In genomic region chr15:86000706-86001292, GRCm38 (mm10) we compare ENCODE assay signal across 9 mouse cellular contexts. TPM values are rescaled to one million over a fixed set of nuclear protein-coding genes. Genes with fewer than 3 reads are reported as not detected.
DNase-seq lines count a peak whose midpoint lies in the region; ATAC-seq and TF ChIP-seq lines count a peak whose summit lies in the region.
"Had no signal": no experiment of that assay in that cellular context is flagged by ENCODE, and none has a peak within 500 bp of the region (broad histone marks: within the 10 kb centered on the region; RNA-seq: fewer than 3 reads in every experiment).

No protein-coding gene starts in this region.

- TF ChIP-seq POLR2A in brain, embryonic 14.5 days (IDR thresholded peaks at IDR 0.05; ENCODE audit: borderline replicate concordance, extremely low read depth, insufficient read depth, insufficient read length, poor library complexity, severe bottlenecking) = no peak

- no peaks in the 10 kb centered on the region for H3K9me3 ChIP-seq in forebrain, embryonic 15.5 days
- no peaks in the 10 kb centered on the region for H3K9me3 ChIP-seq in midbrain, embryonic 10.5 days (replicated peaks)
- H3K9me3 ChIP-seq in liver, embryonic 11.5 days (ENCODE audit: control insufficient read depth, low read length) = no peaks in the 10 kb centered on the region

- no peak overlapping the region for H3K4me2 ChIP-seq in forebrain, embryonic 15.5 days (replicated peaks)
- H3K4me2 ChIP-seq in liver, embryonic 11.5 days = no peak overlapping the region

- H3K36me3 ChIP-seq in forebrain, embryonic 15.5 days = no peaks in the 10 kb centered on the region
- no peaks in the 10 kb centered on the region for H3K36me3 ChIP-seq in midbrain, embryonic 10.5 days
- H3K36me3 ChIP-seq in liver, embryonic 11.5 days (ENCODE audit: control insufficient read depth, insufficient read depth, low read length) = no peaks in the 10 kb centered on the region

- no peak overlapping the region for H3K9ac ChIP-seq in forebrain, embryonic 15.5 days (replicated peaks)
- H3K9ac ChIP-seq in liver, embryonic 11.5 days (ENCODE audit: low read depth, low read length) = no peak overlapping the region

- no peak overlapping the region for H3K4me3 ChIP-seq in forebrain, embryonic 15.5 days
- no peak overlapping the region for H3K4me3 ChIP-seq in midbrain, embryonic 10.5 days
- no peak overlapping the region for H3K4me3 ChIP-seq in liver, embryonic 11.5 days (ENCODE audit: low read depth, low read length)

- peaks cover 62% of the 10 kb centered on the region for H3K4me1 ChIP-seq in forebrain, embryonic 15.5 days
- peaks cover 93% of the 10 kb centered on the region for H3K4me1 ChIP-seq in midbrain, embryonic 10.5 days
- no peaks in the 10 kb centered on the region for H3K4me1 ChIP-seq in liver, embryonic 11.5 days (replicated peaks; ENCODE audit: control insufficient read depth, insufficient read depth, low read length)

- WGBS in forebrain, embryonic 15.5 days = 20% methylated on average over 5 of the region's 5 CpGs
- 39% methylated on average over 5 of the region's 5 CpGs for WGBS in midbrain, embryonic 10.5 days
- WGBS in liver, embryonic 11.5 days = 72% methylated on average over 5 of the region's 5 CpGs

- intact Hi-C loops in heart, postnatal 10 days (cut with DNase I) = no loop called here

- H3K27ac ChIP-seq in forebrain, embryonic 15.5 days (replicated peaks) = peak overlapping the region; percentile 88
- peak overlapping the region; percentile 79 for H3K27ac ChIP-seq in midbrain, embryonic 10.5 days (replicated peaks)
- H3K27ac ChIP-seq in liver, embryonic 11.5 days (ENCODE audit: low read depth, low read length) = no peak overlapping the region

- peak; percentile 43 to 62 for DNase-seq in heart, postnatal 10 days
- no peak for DNase-seq in heart, adult 11 months
- DNase-seq in brain, embryonic 14.5 days (ENCODE audit: low read depth) = peak; percentile 98
- peak; percentile 35 for DNase-seq in midbrain, embryonic 10.5 days (ENCODE audit: low spot score)
- DNase-seq in ovary, postnatal 36 days (ENCODE audit: low spot score) = no peak
- DNase-seq in liver, embryonic 11.5 days (ENCODE audit: low spot score) = no peak
- DNase-seq: thymus, postnatal 25 days had no signal

- H3K27me3 ChIP-seq in forebrain, embryonic 15.5 days = no peaks in the 10 kb centered on the region
- peaks cover 14% of the 10 kb centered on the region; the same call in 1 of the 2 replicates for H3K27me3 ChIP-seq in midbrain, embryonic 10.5 days (ENCODE audit: low read depth, poor library complexity, severe bottlenecking)
- no peaks in the 10 kb centered on the region for H3K27me3 ChIP-seq in liver, embryonic 11.5 days (replicated peaks; ENCODE audit: control insufficient read depth, insufficient read depth, low read length)

- TF ChIP-seq CTCF in brain, embryonic 14.5 days (IDR thresholded peaks at IDR 0.05; ENCODE audit: borderline replicate concordance, extremely low read depth, insufficient read depth, insufficient read length) = no peak

- peak; percentile 90 for ATAC-seq in forebrain, embryonic 15.5 days (replicated peaks)
- no peak for ATAC-seq in erythroid progenitor cell, adult 5-6 weeks (replicated peaks; ENCODE audit: low FRiP score, poor library complexity, severe bottlenecking)
- no peak for ATAC-seq in liver, embryonic 11.5 days (replicated peaks; ENCODE audit: low FRiP score)

RNA-seq across cellular contexts. Expression of gene Celsr1, which starts 32.8 kb away (rescaled TPM):
- 10 to 100 TPM; 15.1 to 17.1 TPM for total RNA-seq in heart, postnatal 10 days (2021)
- 17.6 and 21.3 TPM in 2 replicates for polyA plus RNA-seq in brain, embryonic 14.5 days (2012; rRNA removed)
- 5.8 and 7.2 TPM in 2 replicates for polyA plus RNA-seq in forebrain, embryonic 15.5 days (2015; fragmentation: Nextera tagmentation; extraction: Ambion mirVana)
- 3.4 and 3.6 TPM in 2 replicates for polyA plus RNA-seq in midbrain, embryonic 10.5 days (2016; fragmentation: Nextera tagmentation; extraction: Ambion mirVana)
- total RNA-seq in erythroid progenitor cell, adult 5-6 weeks (2015; ENCODE audit: low replicate concordance) = 1.1 and 1.3 TPM in 2 replicates
- total RNA-seq in erythroid progenitor cell, adult 5-6 weeks (2017; ENCODE audit: low replicate concordance) = 0.30 and 0.39 TPM in 2 replicates
- polyA plus RNA-seq in liver, embryonic 11.5 days (2014; fragmentation: Nextera tagmentation; extraction: Ambion mirVana) = 0.53 and 1.4 TPM in 2 replicates

RNA-seq across cellular contexts. Expression of gene Gramd4, which starts 56.7 kb away (rescaled TPM):
- 10 to 100 TPM; 37.2 to 42.1 TPM for total RNA-seq in heart, postnatal 10 days (2021)
- polyA plus RNA-seq in brain, embryonic 14.5 days (2012; rRNA removed) = 64.7 and 74.6 TPM in 2 replicates
- 48.8 and 52.9 TPM in 2 replicates for polyA plus RNA-seq in forebrain, embryonic 15.5 days (2015; fragmentation: Nextera tagmentation; extraction: Ambion mirVana)
- polyA plus RNA-seq in midbrain, embryonic 10.5 days (2016; fragmentation: Nextera tagmentation; extraction: Ambion mirVana) = 14.3 and 16.7 TPM in 2 replicates
- total RNA-seq in erythroid progenitor cell, adult 5-6 weeks (2015; ENCODE audit: low replicate concordance) = 10.8 and 16.8 TPM in 2 replicates
- total RNA-seq in erythroid progenitor cell, adult 5-6 weeks (2017; ENCODE audit: low replicate concordance) = 18.9 and 37.5 TPM in 2 replicates
- polyA plus RNA-seq in liver, embryonic 11.5 days (2014; fragmentation: Nextera tagmentation; extraction: Ambion mirVana) = 12.6 and 13.9 TPM in 2 replicates

Comparison
In these comparisons a context has a peak if more than half of its experiments do, and no peak if none do; other contexts are left out.
1. DNase-seq: peak in heart, postnatal 10 days (2 of 2), brain, embryonic 14.5 days (single experiment) and midbrain, embryonic 10.5 days (single experiment); none in heart, adult 11 months (single experiment), ovary, postnatal 36 days (single experiment) and liver, embryonic 11.5 days (single experiment).